Mouse (Mus musculus) liver, postnatal 0 days (tissue): ENCODE measurements at regions not wholly inside any gene's neighbourhood (a gene's known extent, or its start where the extent isn't known, plus 50 kb on each side); places are given as distances from the start of the nearest gene placed in this dataset.

Source experiments
- CTCF ChIP-seq: sonication (generic); IDR thresholded peaks from 2 replicates; pipeline ENCODE4 v1.5.1; 2016; ENCODE audit warnings: antibody characterized with exemption, low read depth
- EP300 ChIP-seq: IDR thresholded peaks from 2 replicates; pipeline ENCODE4 v1.6.1; 2016; ENCODE audit warnings: antibody characterized with exemption, low read depth, mild to moderate bottlenecking

DNA sequence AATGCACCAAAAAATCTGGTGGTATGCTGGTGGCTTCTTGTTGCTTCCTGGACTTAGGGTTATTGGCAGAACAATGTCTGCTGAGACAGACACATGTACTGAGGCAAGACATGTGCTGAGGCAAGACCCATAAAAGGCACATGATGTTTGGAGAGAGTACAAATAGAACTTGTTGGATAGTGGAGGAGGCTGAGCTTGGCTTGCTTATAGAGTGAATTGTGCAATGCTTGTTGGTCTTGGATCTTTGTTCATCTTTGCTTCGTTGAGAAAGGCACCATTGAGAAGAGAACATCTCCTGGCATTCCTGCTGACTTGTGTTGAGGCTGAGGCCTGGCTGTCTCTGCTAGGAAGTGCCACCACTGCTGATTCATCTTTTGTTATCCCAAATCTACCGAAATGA, 117.8 kb upstream of the Tbc1d2b start:
- TF ChIP-seq CTCF (no peak), EP300 (no peak)
